Mouse (Mus musculus) left cerebral cortex, adult 18-20 months (tissue): ENCODE measurements around the gene Tcf15. TPM values are rescaled to one million over a fixed set of nuclear protein-coding genes. Genes with fewer than 3 reads are reported as not detected.

Experiments used
- DNase-seq, 2 experiments: peaks; one replicate each; pipeline ENCODE4 v3.0.0; 2021 to 2022; ENCODE audit warnings: low spot score in 2 of 2, mixed read lengths in 1 of 2
- total RNA-seq, 2 experiments: library from RNA; stranded (reverse); gene quantifications; 2 replicates each; pipeline ENCODE4 v1.2.3; 2021

Tcf15 gene
- total RNA-seq, 2 experiments from 2014 or later = 1.5 to 1.8 TPM

DNA sequence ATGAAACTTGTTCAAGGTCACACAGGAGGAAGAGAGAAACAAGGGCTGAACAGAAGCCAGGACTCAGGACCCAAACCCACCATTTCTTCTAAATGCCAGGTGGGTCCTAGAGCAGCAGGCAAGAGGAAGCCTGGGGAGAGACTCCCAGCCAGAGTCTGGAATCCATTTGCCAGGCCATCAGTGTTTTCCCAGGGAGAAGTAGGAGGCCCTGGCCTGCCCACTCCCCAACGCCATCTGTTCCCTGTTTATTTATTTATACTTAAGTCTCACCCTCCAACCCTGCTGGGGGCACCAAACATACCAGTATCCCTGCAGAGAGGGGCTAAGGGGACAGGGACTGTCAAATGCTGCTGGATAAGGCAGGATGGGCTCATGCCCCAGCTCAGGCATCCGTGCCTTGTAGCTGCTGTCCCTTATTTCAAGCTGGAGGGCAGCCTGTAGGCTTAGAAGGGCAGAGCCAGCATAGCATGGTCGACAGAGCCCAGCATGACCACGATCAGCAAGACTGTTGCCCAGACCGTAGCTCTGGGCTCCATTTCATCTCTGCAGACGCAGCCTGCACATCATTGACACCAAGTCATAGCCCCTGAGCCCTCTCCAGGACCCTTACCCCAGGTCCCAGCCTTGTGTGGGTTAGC lies 24.0 kb upstream of the Tcf15 start:
- DNase-seq = no peak

DNA sequence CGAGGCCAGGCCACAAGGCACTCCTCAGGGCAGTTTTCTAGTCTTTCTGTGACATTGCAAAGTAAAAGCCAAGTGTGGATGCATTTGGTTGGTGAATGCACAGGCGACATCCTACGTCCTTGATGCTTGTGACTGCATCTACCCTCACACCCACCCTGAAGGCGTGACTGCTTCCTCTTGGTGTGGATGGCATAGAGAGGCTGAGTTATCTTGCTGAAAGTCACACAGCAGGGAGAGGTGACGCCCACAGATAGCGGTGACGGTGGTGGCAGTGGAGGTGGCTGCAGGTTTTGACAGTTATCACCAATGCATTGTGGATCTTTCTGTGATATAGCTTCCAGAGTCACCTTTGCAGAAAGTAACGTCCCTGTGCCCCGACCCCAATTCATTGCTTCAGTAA lies 20.5 kb upstream of the Tcf15 start:
- peak in 1 of 2 experiments; percentile 38 for DNase-seq

DNA sequence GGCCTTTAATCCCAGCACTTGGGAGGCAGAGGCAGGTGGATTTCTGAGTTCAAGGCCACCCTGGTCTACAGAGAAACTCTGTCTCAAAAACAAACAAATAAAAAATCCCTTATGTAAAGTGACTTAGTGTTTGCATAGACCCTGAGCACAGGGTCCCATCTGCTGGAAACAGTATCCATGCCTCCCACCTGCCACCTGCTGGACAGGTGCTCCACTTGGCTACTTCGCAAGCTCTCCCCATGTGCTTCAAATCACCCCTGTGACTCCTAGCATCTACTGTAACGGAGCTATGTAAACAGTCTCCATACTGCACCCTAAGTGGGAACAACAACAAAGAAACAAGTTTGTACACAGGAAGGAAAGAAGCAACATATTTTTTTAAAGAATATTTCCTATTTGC lies 14.8 kb upstream of the Tcf15 start:
- DNase-seq = no peak

DNA sequence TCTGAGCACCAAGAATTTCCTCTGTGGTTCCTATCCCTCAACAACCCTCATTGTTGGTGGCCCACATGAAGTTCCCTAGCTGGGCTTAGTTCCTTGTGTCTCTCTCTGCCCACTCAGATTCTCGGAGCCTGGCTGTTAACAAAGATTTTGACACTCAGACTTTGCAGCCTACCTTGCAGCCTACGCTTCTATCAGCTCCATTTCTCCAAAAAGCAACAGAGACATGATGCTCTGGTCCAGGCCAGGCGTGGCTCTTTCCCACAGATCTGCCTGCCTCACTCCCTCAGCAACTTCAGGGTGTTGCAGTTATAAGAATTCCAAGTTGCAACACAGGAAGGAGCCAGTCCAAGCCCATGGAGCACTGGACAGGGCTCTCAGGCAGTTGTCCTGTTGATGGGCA lies 13.6 kb upstream of the Tcf15 start:
- DNase-seq = peak in 1 of 2 experiments; percentile 74

DNA sequence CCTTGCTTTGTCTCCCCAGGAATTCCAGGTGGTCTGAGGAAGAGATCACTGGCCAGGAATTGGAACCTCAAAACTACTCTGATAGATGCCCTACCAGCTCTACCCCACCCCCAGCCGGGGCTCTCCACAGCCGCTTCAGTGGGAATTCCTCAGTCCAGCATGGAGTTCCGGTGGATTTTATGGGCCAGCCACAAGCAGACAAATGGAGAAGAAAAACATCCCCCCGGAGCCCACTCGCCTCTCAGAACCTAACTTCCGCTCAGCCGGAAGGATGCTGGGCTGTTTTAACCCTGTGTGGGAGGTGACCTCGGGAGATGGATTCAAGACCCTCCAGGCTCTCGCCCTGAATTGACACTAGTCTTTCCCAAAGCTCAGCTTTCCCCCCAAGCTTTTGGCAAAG lies 11.3 kb upstream of the Tcf15 start:
- no peak for DNase-seq

DNA sequence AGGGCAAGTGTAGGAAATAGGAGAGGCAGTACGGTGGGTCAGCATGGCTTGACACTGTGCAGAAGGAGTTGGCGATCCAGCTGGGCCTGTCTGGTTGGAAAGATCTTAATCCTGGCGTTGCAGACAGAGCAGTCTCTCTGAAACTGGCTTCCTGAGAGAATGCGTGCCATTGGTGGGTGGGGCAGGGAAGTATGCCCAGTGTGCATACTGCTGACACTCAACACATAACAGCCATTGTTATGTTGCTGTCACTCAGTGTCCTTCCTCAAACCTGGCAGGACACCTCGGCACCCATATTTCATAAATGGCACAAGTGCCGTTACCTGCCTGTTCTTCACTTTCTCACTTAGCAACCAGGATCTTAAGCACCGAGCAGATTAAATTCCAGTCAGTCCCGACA lies 10.7 kb upstream of the Tcf15 start:
- DNase-seq = no peak

DNA sequence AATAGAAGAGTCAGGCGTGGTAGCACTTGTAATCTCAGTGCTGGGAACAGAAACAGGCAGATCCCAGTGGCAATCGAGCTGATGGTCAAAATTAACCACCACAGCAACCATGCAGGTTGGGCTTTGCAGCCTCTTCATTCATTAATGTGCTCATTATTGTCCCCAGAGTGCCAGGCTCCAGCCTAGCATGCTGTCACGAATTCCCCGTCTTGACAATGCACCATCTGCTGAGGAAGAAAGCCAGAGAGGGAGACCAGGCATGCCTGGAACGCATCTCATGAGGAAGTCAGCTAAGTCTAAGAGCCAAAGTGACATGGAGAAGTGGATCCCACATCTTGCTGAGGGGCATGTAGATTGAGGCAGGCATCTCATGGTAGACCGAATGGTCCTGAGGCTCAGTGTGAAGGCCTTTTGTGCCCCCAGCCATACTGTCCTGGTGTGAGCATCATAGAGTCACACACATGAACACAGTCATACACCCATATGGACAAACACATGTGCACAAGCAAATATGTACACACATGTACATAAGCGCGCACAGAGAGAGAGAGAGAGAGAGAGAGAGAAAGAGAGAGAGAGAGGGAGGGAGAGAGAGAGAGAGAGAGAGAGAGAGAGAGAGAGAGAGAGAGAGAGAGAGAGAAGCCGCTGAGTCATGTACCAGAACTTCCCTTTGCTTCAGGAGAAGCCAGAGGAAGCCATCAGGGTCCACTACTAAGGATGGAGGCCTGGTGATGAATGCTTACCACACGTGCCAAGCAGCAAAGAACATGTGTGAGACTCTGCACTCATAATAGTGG lies 4.0 kb upstream of the Tcf15 start:
- DNase-seq = peak in 1 of 2 experiments; percentile 26

DNA sequence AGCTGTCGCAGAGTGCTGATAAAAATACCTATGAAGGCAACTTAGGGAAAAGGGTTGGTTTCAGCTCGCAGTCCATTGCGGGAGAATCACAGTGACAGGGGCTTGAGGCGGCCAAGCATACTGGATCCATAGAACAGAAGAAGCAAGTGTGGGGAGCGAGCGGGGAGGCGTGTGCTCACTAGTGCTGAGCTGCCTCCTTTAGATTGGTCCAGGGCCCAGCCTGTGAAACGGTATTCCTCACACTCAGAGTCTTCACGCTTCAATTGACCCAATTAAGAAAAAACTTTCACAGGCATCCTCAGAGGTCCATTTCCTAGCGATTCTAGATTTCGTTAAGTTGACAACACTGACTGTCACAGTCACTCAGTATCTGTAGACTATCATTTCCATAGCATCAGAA lies 2.4 kb upstream of the Tcf15 start:
- no peak for DNase-seq

DNA sequence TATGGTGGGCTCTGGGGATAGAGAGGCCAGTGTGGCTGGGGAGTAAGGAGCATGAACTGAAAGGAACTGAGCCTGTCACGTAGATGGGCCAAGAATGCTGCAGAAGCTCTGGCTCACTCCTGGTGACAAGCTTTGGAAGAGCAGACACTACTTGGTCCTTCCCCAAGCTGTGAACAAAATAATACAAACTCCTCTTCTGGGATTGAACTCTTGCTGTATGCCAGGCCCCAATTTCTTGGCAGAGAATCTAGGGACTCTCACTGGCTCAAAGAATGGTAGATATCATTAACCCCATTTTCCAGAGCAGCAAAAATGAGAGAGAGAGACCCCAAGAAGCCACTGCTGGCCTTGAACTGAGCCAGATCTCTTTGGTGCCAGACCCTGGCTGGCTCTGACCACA lies 1.9 kb upstream of the Tcf15 start:
- no peak for DNase-seq

DNA sequence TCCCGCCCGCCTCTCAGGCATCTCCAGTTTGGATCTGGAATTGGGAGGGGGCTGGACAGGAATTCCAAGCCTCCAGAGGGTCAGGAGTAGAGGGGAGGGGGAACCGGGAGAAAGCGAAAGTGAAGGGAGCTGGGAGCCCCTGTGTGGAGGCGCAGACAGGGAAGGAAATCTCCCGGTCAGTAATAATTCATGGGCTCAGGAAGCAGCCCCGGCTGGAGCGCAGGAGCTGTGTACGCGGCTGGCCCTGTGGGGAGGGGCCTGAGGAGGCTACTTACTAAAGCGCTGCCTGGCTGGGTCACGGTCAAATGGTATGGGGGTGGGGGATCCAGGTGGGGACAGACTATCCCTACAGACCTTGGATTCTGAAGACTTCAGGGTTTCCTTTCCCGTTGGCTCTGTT lies 1.3 kb upstream of the Tcf15 start:
- DNase-seq = no peak

DNA sequence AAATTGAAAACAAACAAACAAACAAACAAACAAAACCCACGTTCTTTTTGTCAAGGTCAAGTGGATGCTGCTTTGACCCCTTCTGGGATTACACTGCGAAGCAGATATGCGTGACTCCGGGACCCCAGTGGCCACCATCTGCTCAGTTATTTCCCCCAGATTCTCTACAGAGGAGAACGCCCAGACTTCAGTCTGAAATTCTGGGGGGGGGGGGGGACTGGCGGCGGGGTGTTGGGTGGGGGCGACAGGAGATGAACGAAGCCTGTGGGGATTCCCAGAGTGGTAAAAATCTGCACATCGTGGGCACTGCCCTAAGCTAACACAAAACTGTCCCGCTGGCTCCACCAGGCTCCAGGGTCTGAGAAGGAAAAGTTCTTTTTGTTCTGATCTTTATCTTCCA lies 790 bp upstream of the Tcf15 start:
- DNase-seq = no peak

DNA sequence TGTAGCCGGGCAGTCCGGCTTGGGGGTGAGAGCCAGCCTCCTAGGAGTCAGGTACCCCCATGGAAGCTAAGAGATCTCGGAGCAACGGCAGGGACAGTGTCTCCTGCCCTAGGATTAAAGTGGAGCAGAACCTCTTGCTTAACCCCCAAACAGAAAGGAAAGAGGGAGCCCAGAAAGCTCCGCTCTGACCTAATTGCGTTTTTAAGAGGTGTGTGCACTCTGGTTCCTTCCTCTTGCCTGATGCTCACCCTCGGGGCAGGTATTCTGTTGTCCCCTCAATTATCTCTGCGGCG lies 743 bp downstream of the Tcf15 start:
- DNase-seq = no peak

DNA sequence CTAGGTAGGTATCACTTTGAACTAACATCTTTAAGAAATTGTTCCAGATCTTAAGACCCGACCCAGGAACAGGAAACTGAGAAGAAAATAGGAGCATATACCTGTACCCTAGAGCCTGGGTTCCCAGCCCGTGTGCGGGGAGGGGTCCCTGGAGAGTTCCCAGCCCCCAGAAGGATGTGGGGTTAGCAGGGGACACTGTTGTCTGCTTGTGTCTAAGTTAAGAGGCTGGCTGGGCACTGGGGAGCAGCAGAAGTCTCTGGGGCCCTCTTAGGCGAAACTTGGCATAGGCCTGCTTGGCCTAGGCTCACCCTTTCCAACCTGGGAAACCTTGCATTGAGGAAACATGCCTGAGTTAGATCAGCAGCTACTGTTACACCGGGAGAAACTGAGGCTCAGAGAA lies 1.1 kb downstream of the Tcf15 start:
- no peak for DNase-seq

DNA sequence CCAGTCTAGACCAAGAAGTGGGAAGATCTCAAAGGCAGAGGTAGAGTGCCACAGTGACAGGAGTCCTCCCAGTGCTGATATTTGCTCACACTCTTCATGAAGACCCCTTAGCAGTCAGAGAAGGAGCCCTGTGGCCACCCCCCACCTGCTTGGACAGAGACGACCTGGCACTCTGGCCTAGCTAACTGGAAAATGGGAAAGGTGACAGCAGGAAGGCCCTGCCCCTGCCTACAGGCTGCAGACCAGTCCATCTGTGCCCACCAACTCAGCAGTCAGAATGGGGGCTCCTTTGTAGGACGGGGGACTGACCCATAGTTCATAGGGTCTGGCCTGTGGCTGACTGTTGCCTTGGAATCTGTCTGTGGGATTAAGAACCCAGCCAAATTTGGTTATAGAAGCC lies 2.4 kb downstream of the Tcf15 start:
- no peak for DNase-seq

DNA sequence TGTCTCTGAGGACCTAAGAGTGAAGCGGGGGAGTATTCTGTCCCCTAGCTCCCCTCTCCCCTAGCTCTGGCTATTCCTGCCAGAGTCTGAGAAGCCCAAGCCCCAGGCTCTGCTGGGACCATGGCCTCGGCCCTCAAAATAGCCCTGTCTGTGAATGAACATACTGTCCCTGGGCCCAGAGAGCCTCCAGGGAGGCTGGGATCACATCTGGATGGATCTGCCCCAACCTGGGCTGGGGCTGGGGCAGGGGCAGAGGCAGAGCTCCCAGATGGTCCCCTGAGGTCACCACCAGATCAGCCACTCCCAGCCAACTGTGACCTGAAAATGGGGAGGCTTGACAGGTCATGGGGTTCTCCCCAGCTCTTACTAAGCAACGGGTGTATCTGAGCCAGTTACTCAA lies 3.7 kb downstream of the Tcf15 start:
- DNase-seq = no peak

DNA sequence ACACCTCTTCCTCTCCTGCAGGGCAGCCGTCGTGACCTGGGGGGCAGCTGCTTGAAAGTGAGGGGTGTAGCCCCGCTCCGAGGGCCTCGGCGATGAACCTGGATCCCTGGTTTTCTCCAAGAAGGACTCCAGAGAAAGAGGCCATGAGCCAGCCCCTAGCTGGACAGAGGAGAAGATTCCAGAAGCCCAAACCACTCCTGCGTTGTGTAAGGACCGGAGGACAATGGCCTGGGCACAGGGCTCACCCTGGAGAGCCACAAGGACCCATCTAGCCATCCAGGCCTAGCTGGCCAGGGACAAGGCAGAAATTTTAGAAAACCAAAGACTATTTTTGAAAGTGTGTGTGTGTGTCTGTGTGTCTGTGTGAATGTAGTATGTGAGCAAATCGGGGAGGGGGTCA lies 5.3 kb downstream of the Tcf15 start:
- no peak for DNase-seq

DNA sequence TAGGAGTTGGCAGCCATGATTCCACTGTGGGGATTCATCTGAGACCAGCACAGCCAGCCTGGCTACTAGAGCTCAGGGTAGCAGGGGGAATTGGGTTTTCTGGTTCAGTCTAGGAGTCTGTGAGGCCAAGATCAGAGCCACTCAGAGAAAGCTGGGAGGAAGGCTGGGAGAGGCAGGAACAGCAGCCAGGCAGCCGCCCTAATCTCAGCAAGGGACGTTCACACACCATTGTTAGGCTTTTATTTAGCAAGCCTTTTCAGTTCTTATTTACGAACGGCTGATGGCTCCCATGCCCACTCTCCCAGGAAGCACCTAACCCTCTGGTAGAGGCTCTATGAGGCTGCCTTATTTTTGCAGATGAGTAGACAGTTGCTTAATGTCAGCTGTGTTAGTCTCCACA lies 6.5 kb downstream of the Tcf15 start:
- DNase-seq = no peak

DNA sequence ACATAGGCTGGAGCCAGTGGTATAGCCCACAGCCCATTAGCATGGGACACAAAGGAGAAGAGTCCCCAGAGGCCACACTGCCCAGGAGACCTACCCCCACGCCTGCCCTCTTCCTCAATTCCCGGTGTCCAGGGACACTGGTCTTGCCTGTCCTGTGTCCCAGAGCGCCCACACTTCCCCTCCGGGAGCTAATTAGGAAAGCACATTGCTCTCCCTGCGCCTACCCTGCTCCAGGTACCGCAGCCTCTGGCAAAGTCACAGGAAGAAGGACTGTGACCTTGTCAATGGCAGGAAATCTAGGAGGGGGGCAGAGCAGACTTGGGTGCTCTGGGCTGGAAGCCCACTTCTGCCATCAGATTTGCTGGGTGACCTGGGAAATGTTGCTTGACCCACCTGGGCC lies 7.0 kb downstream of the Tcf15 start:
- no peak for DNase-seq

DNA sequence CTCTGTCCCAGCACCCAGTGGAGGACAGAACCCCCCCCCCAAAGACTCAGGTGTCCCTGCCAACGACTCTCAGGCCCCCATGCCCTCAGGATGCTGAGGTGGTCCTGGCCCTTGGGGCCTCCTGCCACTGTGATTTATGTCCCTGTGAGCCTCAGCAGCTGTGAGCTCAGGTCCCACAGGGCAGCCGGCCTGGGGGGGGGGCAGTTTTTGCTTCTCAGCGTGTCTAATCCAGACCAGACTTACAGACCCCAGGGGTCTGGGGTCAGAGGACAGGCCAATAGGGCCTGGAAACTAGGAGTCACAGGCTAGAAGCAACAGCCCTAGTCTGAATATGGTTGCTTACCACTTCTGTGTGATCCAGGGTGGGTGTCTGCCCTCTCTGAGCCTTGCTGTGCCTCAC lies 10.0 kb downstream of the Tcf15 start:
- DNase-seq = no peak

DNA sequence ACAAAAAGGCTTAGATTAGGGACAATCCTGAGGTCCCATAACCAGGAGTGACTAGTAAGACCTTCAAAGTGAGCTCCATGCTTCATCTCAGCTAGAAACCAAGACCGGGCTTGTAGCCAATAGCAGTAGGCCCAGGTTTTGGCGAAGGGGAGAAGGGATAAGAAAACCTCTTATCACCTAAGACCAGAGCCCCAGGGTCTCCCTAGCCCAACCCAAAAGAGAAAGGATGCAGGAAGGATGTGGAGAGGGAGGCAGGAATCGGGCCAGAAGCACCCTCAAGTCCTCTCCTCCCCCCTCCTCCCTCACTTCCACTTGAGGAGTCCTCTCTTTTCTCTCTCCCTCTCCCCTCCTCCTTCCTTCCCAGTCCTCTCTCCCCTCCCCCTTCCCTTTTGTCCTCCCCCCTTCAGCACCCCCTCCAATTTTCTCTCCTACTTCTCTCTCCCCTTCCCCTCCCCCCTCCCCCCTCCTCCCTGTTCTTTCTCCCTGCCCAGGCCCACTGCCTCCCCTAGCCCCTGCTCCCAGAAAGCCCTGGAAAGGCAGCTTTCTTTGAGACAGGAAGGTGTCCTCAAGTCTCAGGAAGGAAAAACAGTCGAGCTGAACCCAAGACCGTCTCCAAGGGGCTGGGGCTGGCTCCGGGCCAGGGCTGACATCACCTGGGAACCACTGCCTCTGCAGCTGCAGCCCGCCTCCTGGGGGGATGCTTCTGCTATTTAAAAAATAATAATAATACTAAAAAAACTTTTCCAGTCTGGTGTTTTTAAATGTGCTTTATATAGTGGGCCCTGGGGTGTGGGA lies 12.2 kb downstream of the Tcf15 start:
- no peak for DNase-seq

DNA sequence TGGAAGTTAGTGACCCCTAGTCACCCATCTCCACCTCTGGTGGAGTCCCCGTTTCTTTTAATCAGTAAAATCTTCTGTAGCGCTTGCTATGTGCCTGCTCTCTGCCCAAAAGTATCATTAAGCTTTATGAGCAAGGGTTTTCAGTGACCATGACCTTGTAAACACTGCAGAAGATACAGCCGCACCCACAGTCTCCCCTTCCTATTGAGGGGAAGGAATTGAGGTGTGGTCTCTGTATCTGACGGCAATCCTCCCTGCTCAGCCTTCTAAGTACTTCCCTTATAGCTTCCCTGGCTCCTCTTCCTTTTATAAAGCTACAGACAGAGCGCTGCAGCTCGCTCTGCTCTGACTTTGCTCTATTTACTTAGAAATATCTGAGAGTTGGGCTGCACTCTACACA lies 13.1 kb downstream of the Tcf15 start:
- no peak for DNase-seq

DNA sequence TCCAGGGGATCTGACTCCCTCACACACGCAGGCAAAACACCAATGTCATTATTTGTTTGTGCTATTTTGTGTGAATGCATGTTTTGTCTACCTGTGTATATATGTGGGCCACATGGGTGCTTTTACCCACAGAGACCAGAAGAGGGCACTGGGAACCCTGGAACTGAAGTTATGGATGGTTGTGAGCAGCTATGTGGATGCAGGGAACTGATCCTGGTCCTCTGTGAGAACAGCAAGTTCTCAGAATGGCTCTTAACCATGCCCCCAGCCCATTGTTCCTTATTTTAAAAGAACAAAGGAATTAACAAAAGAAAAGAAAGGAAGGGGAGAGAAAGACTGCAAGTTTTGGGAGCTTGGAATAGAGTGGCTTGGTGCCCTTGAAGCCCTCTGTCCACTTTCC lies 16.1 kb downstream of the Tcf15 start:
- DNase-seq = no peak

DNA sequence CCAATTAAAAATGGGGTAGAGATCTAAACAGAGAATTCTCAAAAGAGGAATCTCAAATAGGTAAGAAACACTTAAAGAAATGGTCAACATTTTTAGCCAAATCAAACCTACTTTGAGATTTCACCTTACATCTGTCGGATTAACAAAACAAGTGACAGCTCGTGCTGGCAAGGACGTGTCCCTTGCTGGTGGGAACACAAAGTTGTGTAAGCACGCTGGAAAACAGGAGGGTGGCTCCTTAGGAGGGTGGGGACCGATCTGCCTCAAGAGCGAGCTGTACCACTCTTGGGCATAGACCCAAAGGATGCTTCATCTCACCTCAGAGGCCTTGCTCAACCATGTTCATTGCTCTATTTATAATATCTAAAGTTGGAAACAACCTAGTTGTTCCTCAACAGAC lies 22.9 kb downstream of the Tcf15 start:
- DNase-seq = no peak
